Mouse (Mus musculus) liver, embryonic 14.5 days (tissue): ENCODE measurements around the gene Nt5c3b. TPM values are rescaled to one million over a fixed set of nuclear protein-coding genes. Genes with fewer than 3 reads are reported as not detected.

Experiments used
- ATAC-seq: fragments of 200-750 bp; cut with Nextera tagmentation; 2 replicates; pipeline ENCODE4 v1.8.0; 2017; ENCODE audit warnings: moderate number of reproducible peaks, mild to moderate bottlenecking, moderate library complexity; ENCODE audit not compliant: insufficient read depth
- DNase-seq, 3 experiments: peaks; one replicate each; pipeline ENCODE4 v3.0.0-alpha.2; 2012 to 2013; ENCODE audit warnings: low read depth in 3 of 3, low spot score in 3 of 3
- H3K27ac ChIP-seq: fragments of 300-500 bp; sonication (generic); 2 replicates; pipeline ENCODE4 v1.5.1; 2014; ENCODE audit warnings: moderate library complexity, mild to moderate bottlenecking, control low read depth, inconsistent platforms
- H3K27me3 ChIP-seq: fragments of 300-500 bp; sonication (generic); 2 replicates; pipeline ENCODE4 v1.6.1; 2014; ENCODE audit warnings: mild to moderate bottlenecking, low read length, moderate library complexity; ENCODE audit not compliant: control insufficient read depth, insufficient read depth
- H3K36me3 ChIP-seq: fragments of 300-500 bp; sonication (generic); replicated peaks from 2 replicates; pipeline ENCODE4 v1.6.1; 2014; ENCODE audit warnings: low read depth; ENCODE audit not compliant: control insufficient read depth, insufficient read depth
- H3K4me1 ChIP-seq, 2 experiments: fragments of 200-500 bp in 1 of 2; fragments of 300-500 bp in 1 of 2; sonication (generic) in 1 of 2; replicated peaks; 2 replicates each; pipeline ENCODE4 v1.6.1; 2012 to 2014; ENCODE audit warnings: antibody characterized with exemption in 1 of 2, inconsistent platforms in 1 of 2, low read length in 1 of 2; ENCODE audit not compliant: control insufficient read depth in 2 of 2, insufficient read depth in 2 of 2
- H3K4me2 ChIP-seq: fragments of 300-500 bp; sonication (generic); 2 replicates; pipeline ENCODE4 v1.6.1; 2014; ENCODE audit warnings: low read depth, mild to moderate bottlenecking, control low read depth, moderate library complexity
- H3K4me3 ChIP-seq, 2 experiments: fragments of 200-500 bp in 1 of 2; fragments of 300-500 bp in 1 of 2; sonication (generic) in 1 of 2; 2 replicates each; pipeline ENCODE4 v1.5.1; 2012 to 2014; ENCODE audit warnings: low read depth in 2 of 2, low read length in 2 of 2, mild to moderate bottlenecking in 2 of 2, control low read depth in 1 of 2, inconsistent platforms in 1 of 2, moderate library complexity in 1 of 2; ENCODE audit not compliant: insufficient read depth in 1 of 2
- H3K9ac ChIP-seq: fragments of 300-500 bp; sonication (generic); replicated peaks from 2 replicates; pipeline ENCODE4 v1.6.1; 2014; ENCODE audit warnings: mild to moderate bottlenecking, control low read depth, moderate library complexity
- H3K9me3 ChIP-seq: fragments of 300-500 bp; sonication (generic); 2 replicates; pipeline ENCODE4 v1.6.1; 2016; ENCODE audit warnings: low read length, mixed read lengths; ENCODE audit not compliant: control insufficient read depth
- CTCF ChIP-seq: IDR thresholded peaks from 2 replicates; pipeline ENCODE4 v1.5.1; 2016; ENCODE audit warnings: antibody characterized with exemption, low read depth, control low read depth
- EP300 ChIP-seq: IDR thresholded peaks from 2 replicates; pipeline ENCODE4 v1.6.1; 2016; ENCODE audit warnings: antibody characterized with exemption, low read depth
- WGBS: fragments of 180-500 bp; shearing (Covaris S2); extraction: QIAGEN DNeasy Blood & Tissue Kit; methylation state at CpG from one replicate; pipeline ENCODE4 v1.1.7; 2014; ENCODE audit not compliant: insufficient replicate concordance; 5-methylcytosine and 5-hydroxymethylcytosine counted together
- polyA plus RNA-seq, 2 experiments: library from polyadenylated mRNA; depleted of rRNA in 1 of 2; stranded (reverse) in 1 of 2; unstranded in 1 of 2; fragments of >200 nt; fragmentation: Nextera tagmentation in 1 of 2; extraction: Ambion mirVana in 1 of 2; gene quantifications; 2 replicates each; pipeline versions ENCODE4 v1.2.1 to v1.2.3; 2012 to 2014

Gene Nt5c3b
- polyA plus RNA-seq, 2 experiments, result 13.0 to 15.5 TPM

GRCm38 (mm10) chr11:100382682-100383081, 58.9 kb downstream of the Nt5c3b start:
- Histone ChIP-seq H3K27ac (no peak overlapping the region), H3K9ac (no peak overlapping the region), H3K36me3 (no peaks in the 10 kb centered on the region; the same call in 1 of the 2 replicates), H3K4me1 (0 out of 4 replicates have a peak, but pooled peaks cover 0 to 4% of the 10 kb centered on the region in 2 experiments), H3K27me3 (no peaks in the 10 kb centered on the region), H3K4me2 (no peak overlapping the region), H3K4me3 (no peak overlapping the region), H3K9me3 (no peaks in the 10 kb centered on the region)
- no peak for DNase-seq
- TF ChIP-seq EP300, result no peak
- TF ChIP-seq CTCF, result no peak
- WGBS, result 60% methylated on average over 6 of the region's 6 CpGs
- ATAC-seq, result no peak

GRCm38 (mm10) chr11:100379311-100379710, 62.3 kb downstream of the Nt5c3b start:
- 70% methylated on average over 4 of the region's 4 CpGs for WGBS
- H3K9ac ChIP-seq, result no peak overlapping the region
- H3K27ac ChIP-seq, result no peak overlapping the region
- no peaks in the 10 kb centered on the region for H3K9me3 ChIP-seq
- H3K4me1 ChIP-seq, result no peaks in the 10 kb centered on the region
- no peak overlapping the region for H3K4me2 ChIP-seq
- no peaks in the 10 kb centered on the region for H3K27me3 ChIP-seq
- TF ChIP-seq CTCF (no peak), EP300 (no peak)
- no peak for DNase-seq
- H3K4me3 ChIP-seq, result no peak overlapping the region
- ATAC-seq, result no peak
- H3K36me3 ChIP-seq, result no peaks in the 10 kb centered on the region; the same call in 1 of the 2 replicates

GRCm38 (mm10) chr11:100378446-100378845, 63.2 kb downstream of the Nt5c3b start:
- WGBS, result 68% methylated on average over 5 of the region's 5 CpGs
- ATAC-seq (no peak), DNase-seq (no peak)
- Histone ChIP-seq H3K27ac (no peak overlapping the region), H3K9me3 (no peaks in the 10 kb centered on the region), H3K27me3 (no peaks in the 10 kb centered on the region), H3K4me2 (no peak overlapping the region), H3K4me3 (no peak overlapping the region), H3K4me1 (no peaks in the 10 kb centered on the region), H3K36me3 (no peaks in the 10 kb centered on the region; the same call in 1 of the 2 replicates), H3K9ac (no peak overlapping the region)
- TF ChIP-seq EP300 (no peak), CTCF (no peak)

GRCm38 (mm10) chr11:100377989-100378388, 63.6 kb downstream of the Nt5c3b start:
- Histone ChIP-seq H3K4me3 (no peak overlapping the region), H3K9me3 (no peaks in the 10 kb centered on the region), H3K4me1 (no peaks in the 10 kb centered on the region), H3K9ac (no peak overlapping the region), H3K36me3 (no peaks in the 10 kb centered on the region; the same call in 1 of the 2 replicates), H3K27me3 (no peaks in the 10 kb centered on the region), H3K4me2 (no peak overlapping the region), H3K27ac (no peak overlapping the region)
- 76% methylated on average over 14 of the region's 14 CpGs for WGBS
- TF ChIP-seq CTCF (no peak), EP300 (no peak)
- DNase-seq (no peak), ATAC-seq (no peak)

GRCm38 (mm10) chr11:100376746-100377389, 64.7 kb downstream of the Nt5c3b start:
- Histone ChIP-seq H3K36me3 (no peaks in the 10 kb centered on the region), H3K27me3 (no peaks in the 10 kb centered on the region), H3K4me1 (no peaks in the 10 kb centered on the region), H3K27ac (no peak overlapping the region), H3K9me3 (no peaks in the 10 kb centered on the region), H3K4me2 (no peak overlapping the region), H3K4me3 (no peak overlapping the region), H3K9ac (no peak overlapping the region)
- ATAC-seq (no peak), DNase-seq (no peak)
- 80% methylated on average over 21 of the region's 21 CpGs for WGBS
- TF ChIP-seq CTCF (no peak), EP300 (no peak)
